ENCODE assay signal across 9 mouse cellular contexts in the genomic region with DNA sequence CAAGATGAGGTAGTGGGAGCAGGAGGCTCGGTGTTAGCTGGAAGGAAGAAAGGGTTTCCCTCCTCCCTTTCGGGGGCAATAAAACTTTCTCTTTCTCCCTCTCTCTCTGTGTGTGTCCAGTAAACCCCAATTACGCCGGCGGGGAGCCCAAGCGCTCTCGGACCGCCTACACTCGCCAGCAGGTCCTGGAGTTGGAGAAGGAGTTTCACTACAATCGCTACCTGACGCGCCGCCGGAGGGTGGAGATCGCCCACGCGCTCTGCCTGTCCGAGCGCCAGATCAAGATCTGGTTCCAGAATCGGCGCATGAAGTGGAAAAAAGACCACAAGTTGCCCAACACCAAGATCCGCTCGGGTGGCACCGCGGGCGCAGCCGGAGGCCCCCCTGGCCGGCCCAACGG. TPM values are rescaled to one million over a fixed set of nuclear protein-coding genes. Genes with fewer than 3 reads are reported as not detected.
DNase-seq lines count a peak whose midpoint lies in the region; ATAC-seq lines count a peak whose summit lies in the region.
"Had no signal": no experiment of that assay in that cellular context is flagged by ENCODE, and none has a peak within 500 bp of the region (broad histone marks: within the 10 kb centered on the region; RNA-seq: fewer than 3 reads in every experiment).

No protein-coding gene starts in this region.

- WGBS in heart, embryonic 15.5 days = 3% methylated on average over 29 of the region's 29 CpGs
- 1% methylated on average over 29 of the region's 29 CpGs for WGBS in neural tube, embryonic 14.5 days
- WGBS in forebrain, embryonic 15.5 days = under 1% methylated on average over 29 of the region's 29 CpGs

- peak overlapping the region; percentile 61 for H3K4me2 ChIP-seq in heart, embryonic 15.5 days
- H3K4me2 ChIP-seq in neural tube, embryonic 14.5 days (ENCODE audit: low read depth, low read length) = peak overlapping the region; percentile 100
- H3K4me2 ChIP-seq in forebrain, embryonic 15.5 days (replicated peaks) = no peak overlapping the region

- peak overlapping the region; percentile 80 for H3K27ac ChIP-seq in heart, embryonic 15.5 days
- H3K27ac ChIP-seq in neural tube, embryonic 14.5 days (ENCODE audit: low read depth, low read length) = peak overlapping the region; percentile 100
- H3K27ac ChIP-seq in forebrain, embryonic 15.5 days (replicated peaks) = no peak overlapping the region

- no peak; the same call in 1 of the 2 replicates for ATAC-seq in heart, embryonic 15.5 days (replicated peaks; ENCODE audit: insufficient number of reproducible peaks, insufficient read depth, low FRiP score, low read depth)
- peak; percentile 42 for ATAC-seq in granulocyte monocyte progenitor cell, adult 5-6 weeks (replicated peaks; ENCODE audit: poor library complexity, severe bottlenecking)
- peak; percentile 11; the same call in 1 of the 2 replicates for ATAC-seq in neural tube, embryonic 14.5 days (ENCODE audit: low read depth)
- ATAC-seq in forebrain, embryonic 15.5 days (replicated peaks) = no peak

- no peak for DNase-seq in heart, adult 18-20 months
- DNase-seq in kidney, postnatal 4 days = peak; percentile 73 to 85
- DNase-seq in embryo, embryonic 9.5 days (ENCODE audit: extremely low spot score) = no peak
- DNase-seq in embryo, embryonic 11 days = no peak

- H3K9ac ChIP-seq in heart, embryonic 15.5 days = peak overlapping the region; percentile 26; the same call in 1 of the 2 replicates
- H3K9ac ChIP-seq in neural tube, embryonic 14.5 days (replicated peaks; ENCODE audit: low read depth, low read length) = peak overlapping the region; percentile 100
- no peak overlapping the region for H3K9ac ChIP-seq in forebrain, embryonic 15.5 days (replicated peaks)

- H3K9me3 ChIP-seq in heart, embryonic 15.5 days (replicated peaks) = no peaks in the 10 kb centered on the region
- H3K9me3 ChIP-seq in neural tube, embryonic 14.5 days (ENCODE audit: control insufficient read depth, low read length) = no peaks in the 10 kb centered on the region
- H3K9me3 ChIP-seq in forebrain, embryonic 15.5 days = no peaks in the 10 kb centered on the region

- peak overlapping the region; percentile 49 for H3K4me3 ChIP-seq in heart, embryonic 15.5 days
- H3K4me3 ChIP-seq in neural tube, embryonic 14.5 days (ENCODE audit: low read depth, low read length) = peak overlapping the region; percentile 95
- no peak overlapping the region for H3K4me3 ChIP-seq in forebrain, embryonic 15.5 days

- peaks cover 13% of the 10 kb centered on the region for H3K4me1 ChIP-seq in heart, embryonic 15.5 days (replicated peaks)
- peaks cover 61% of the 10 kb centered on the region for H3K4me1 ChIP-seq in neural tube, embryonic 14.5 days (ENCODE audit: control insufficient read depth, insufficient read depth, low read length)
- peaks cover 5% of the 10 kb centered on the region for H3K4me1 ChIP-seq in forebrain, embryonic 15.5 days

- H3K27me3 ChIP-seq in heart, embryonic 15.5 days = peaks cover 100% of the 10 kb centered on the region
- H3K27me3 ChIP-seq in neural tube, embryonic 14.5 days (ENCODE audit: control insufficient read depth, insufficient read depth, low read length) = no peaks in the 10 kb centered on the region
- H3K27me3 ChIP-seq in forebrain, embryonic 15.5 days = peaks cover 98% of the 10 kb centered on the region

- no peaks in the 10 kb centered on the region for H3K36me3 ChIP-seq in heart, embryonic 15.5 days
- H3K36me3 ChIP-seq in neural tube, embryonic 14.5 days (ENCODE audit: control insufficient read depth, insufficient read depth, low read length) = peaks cover 6% of the 10 kb centered on the region
- H3K36me3 ChIP-seq in forebrain, embryonic 15.5 days = no peaks in the 10 kb centered on the region

RNA-seq across cellular contexts. Expression of gene Hoxb4, which starts 1.8 kb away (rescaled TPM):
- polyA plus RNA-seq in heart, embryonic 15.5 days (2015; fragmentation: Nextera tagmentation; extraction: Ambion mirVana) = 0.31 and 0.70 TPM in 2 replicates
- under 1 TPM; 0.62 to 0.64 TPM for total RNA-seq in heart, adult 18-20 months (2021)
- total RNA-seq in granulocyte monocyte progenitor cell, adult 5-6 weeks (2014; fragmentation: Nextera tagmentation) = 2.6 and 3.8 TPM in 2 replicates
- 1.9 and 2.3 TPM in 2 replicates for total RNA-seq in granulocyte monocyte progenitor cell, adult 5-6 weeks (2017)
- polyA plus RNA-seq in neural tube, embryonic 14.5 days (2014; fragmentation: Nextera tagmentation; extraction: Ambion mirVana) = 3.4 and 4.1 TPM in 2 replicates
- not detected in 2 replicates for polyA plus RNA-seq in forebrain, embryonic 15.5 days (2015; fragmentation: Nextera tagmentation; extraction: Ambion mirVana)

RNA-seq across cellular contexts. Expression of gene Hoxb3, which starts 3.2 kb away (rescaled TPM):
- 0.71 and 0.98 TPM in 2 replicates for polyA plus RNA-seq in heart, embryonic 15.5 days (2015; fragmentation: Nextera tagmentation; extraction: Ambion mirVana)
- under 1 TPM; 0.12 to 0.57 TPM for total RNA-seq in heart, adult 18-20 months (2021)
- total RNA-seq in granulocyte monocyte progenitor cell, adult 5-6 weeks (2014; fragmentation: Nextera tagmentation) = 1.5 and 7.8 TPM in 2 replicates
- 0.05 and 0.56 TPM in 2 replicates for total RNA-seq in granulocyte monocyte progenitor cell, adult 5-6 weeks (2017)
- polyA plus RNA-seq in neural tube, embryonic 14.5 days (2014; fragmentation: Nextera tagmentation; extraction: Ambion mirVana) = 13.5 and 13.9 TPM in 2 replicates
- polyA plus RNA-seq in forebrain, embryonic 15.5 days (2015; fragmentation: Nextera tagmentation; extraction: Ambion mirVana) = not detected in 2 replicates

RNA-seq across cellular contexts. Expression of gene Hoxb5, which starts 16.8 kb away (rescaled TPM):
- 1.4 and 3.3 TPM in 2 replicates for polyA plus RNA-seq in heart, embryonic 15.5 days (2015; fragmentation: Nextera tagmentation; extraction: Ambion mirVana)
- under 1 TPM; 0.12 to 0.21 TPM for total RNA-seq in heart, adult 18-20 months (2021)
- total RNA-seq in granulocyte monocyte progenitor cell, adult 5-6 weeks (2014; fragmentation: Nextera tagmentation) = not detected in 2 replicates
- total RNA-seq in granulocyte monocyte progenitor cell, adult 5-6 weeks (2017) = 0.05 TPM in 1 of 2 replicates, not detected in the other
- 49.1 and 52.4 TPM in 2 replicates for polyA plus RNA-seq in neural tube, embryonic 14.5 days (2014; fragmentation: Nextera tagmentation; extraction: Ambion mirVana)
- polyA plus RNA-seq in forebrain, embryonic 15.5 days (2015; fragmentation: Nextera tagmentation; extraction: Ambion mirVana) = not detected in 2 replicates

RNA-seq across cellular contexts. Expression of gene Hoxb6, which starts 27.6 kb away (rescaled TPM):
- polyA plus RNA-seq in heart, embryonic 15.5 days (2015; fragmentation: Nextera tagmentation; extraction: Ambion mirVana) = 0.49 and 1.2 TPM in 2 replicates
- not detected for total RNA-seq in heart, adult 18-20 months (2021)
- total RNA-seq in granulocyte monocyte progenitor cell, adult 5-6 weeks (2014; fragmentation: Nextera tagmentation) = not detected in 2 replicates
- not detected in 2 replicates for total RNA-seq in granulocyte monocyte progenitor cell, adult 5-6 weeks (2017)
- 138 and 141 TPM in 2 replicates for polyA plus RNA-seq in neural tube, embryonic 14.5 days (2014; fragmentation: Nextera tagmentation; extraction: Ambion mirVana)
- polyA plus RNA-seq in forebrain, embryonic 15.5 days (2015; fragmentation: Nextera tagmentation; extraction: Ambion mirVana) = not detected in 2 replicates
- total RNA-seq: heart, postnatal 14 days had no signal

RNA-seq across cellular contexts. Expression of gene Hoxb2, which starts 30.4 kb away (rescaled TPM):
- 3.7 and 6.8 TPM in 2 replicates for polyA plus RNA-seq in heart, embryonic 15.5 days (2015; fragmentation: Nextera tagmentation; extraction: Ambion mirVana)
- under 1 TPM; 0.46 to 0.62 TPM for total RNA-seq in heart, adult 18-20 months (2021)
- total RNA-seq in granulocyte monocyte progenitor cell, adult 5-6 weeks (2014; fragmentation: Nextera tagmentation) = 1.7 TPM in 1 of 2 replicates, not detected in the other
- 0.26 TPM in 1 of 2 replicates, not detected in the other for total RNA-seq in granulocyte monocyte progenitor cell, adult 5-6 weeks (2017)
- polyA plus RNA-seq in neural tube, embryonic 14.5 days (2014; fragmentation: Nextera tagmentation; extraction: Ambion mirVana) = 45.2 and 48.5 TPM in 2 replicates
- polyA plus RNA-seq in forebrain, embryonic 15.5 days (2015; fragmentation: Nextera tagmentation; extraction: Ambion mirVana) = not detected in 2 replicates

Comparison
In these comparisons a context has a peak if more than half of its experiments do, and no peak if none do; other contexts are left out.
1. ATAC-seq: peak in granulocyte monocyte progenitor cell, adult 5-6 weeks (single experiment) and neural tube, embryonic 14.5 days (single experiment); none in heart, embryonic 15.5 days (single experiment) and forebrain, embryonic 15.5 days (single experiment).
2. DNase-seq: peak in kidney, postnatal 4 days (2 of 2); none in heart, adult 18-20 months (0 of 2), embryo, embryonic 9.5 days (single experiment) and embryo, embryonic 11 days (single experiment).
3. RNA of gene Hoxb5, which starts 16.8 kb away (polyA plus RNA-seq): 49.1 to 52.4 TPM in neural tube, embryonic 14.5 days; 1.4 to 3.3 TPM in heart, embryonic 15.5 days and not detected in forebrain, embryonic 15.5 days; every median in the first group is over 10 times any median in the second.